Mouse (Mus musculus) lung, embryonic 16.5 days (tissue): ENCODE data around the gene Ucp2. TPM values are rescaled to one million over a fixed set of nuclear protein-coding genes. Genes with fewer than 3 reads are reported as not detected.

Experiments
- ATAC-seq: fragments of 200-750 bp; cut with Nextera tagmentation; 2 replicates; pipeline ENCODE4 v1.8.0; 2017; ENCODE audit warnings: low read depth, mild to moderate bottlenecking, moderate library complexity
- H3K27ac ChIP-seq: fragments of 300-500 bp; sonication (generic); 2 replicates; pipeline ENCODE4 v1.5.1; 2014; ENCODE audit warnings: mild to moderate bottlenecking, control low read depth, low read length
- H3K27me3 ChIP-seq: fragments of 300-500 bp; sonication (generic); 2 replicates; pipeline ENCODE4 v1.6.1; 2014; ENCODE audit warnings: low read depth, low read length, mixed read lengths; ENCODE audit not compliant: control insufficient read depth, insufficient read depth
- H3K36me3 ChIP-seq: fragments of 300-500 bp; sonication (generic); 2 replicates; pipeline ENCODE4 v1.6.1; 2014; ENCODE audit warnings: low read length; ENCODE audit not compliant: control insufficient read depth, insufficient read depth
- H3K4me1 ChIP-seq: fragments of 300-500 bp; sonication (generic); replicated peaks from 2 replicates; pipeline ENCODE4 v1.6.1; 2014; ENCODE audit warnings: low read length, mixed read lengths; ENCODE audit not compliant: control insufficient read depth, insufficient read depth
- H3K4me2 ChIP-seq: fragments of 300-500 bp; sonication (generic); 2 replicates; pipeline ENCODE4 v1.6.1; 2014; ENCODE audit warnings: low read depth, low read length, control low read depth
- H3K4me3 ChIP-seq: fragments of 300-500 bp; sonication (generic); 2 replicates; pipeline ENCODE4 v1.5.1; 2014; ENCODE audit warnings: mild to moderate bottlenecking, low read length, control low read depth
- H3K9ac ChIP-seq: fragments of 300-500 bp; sonication (generic); 2 replicates; pipeline ENCODE4 v1.6.1; 2014; ENCODE audit warnings: low read length, control low read depth
- H3K9me3 ChIP-seq: fragments of 300-500 bp; sonication (generic); 2 replicates; pipeline ENCODE4 v1.6.1; 2016; ENCODE audit warnings: low read length; ENCODE audit not compliant: control insufficient read depth
- WGBS: fragments of 180-500 bp; shearing (Covaris S2); extraction: QIAGEN DNeasy Blood & Tissue Kit; methylation state at CpG from one replicate; pipeline ENCODE4 v1.1.7; 2014; 5-methylcytosine and 5-hydroxymethylcytosine counted together
- polyA plus RNA-seq: library from polyadenylated mRNA; unstranded; fragments of >200 nt; fragmentation: Nextera tagmentation; extraction: Ambion mirVana; gene quantifications from 2 replicates; pipeline ENCODE4 v1.2.1, GENCODE M21; 2015

Ucp2 gene
- polyA plus RNA-seq, 1 experiment from 2014 or later = 306 TPM

GRCm38 (mm10) chr7:100506494-100506893 lies 13.4 kb downstream of the Ucp2 start:
- no peak for ATAC-seq
- Histone ChIP-seq H3K27ac (no peak overlapping the region), H3K4me3 (no peak overlapping the region), H3K4me1 (no peaks in the 10 kb centered on the region), H3K9ac (no peak overlapping the region), H3K4me2 (no peak overlapping the region), H3K9me3 (no peaks in the 10 kb centered on the region), H3K36me3 (no peaks in the 10 kb centered on the region), H3K27me3 (no peaks in the 10 kb centered on the region)
- 67% methylated on average over 4 of the region's 4 CpGs for WGBS

GRCm38 (mm10) chr7:100508670-100509069 lies 15.5 kb downstream of the Ucp2 start:
- Histone ChIP-seq H3K4me2 (no peak overlapping the region), H3K4me3 (no peak overlapping the region), H3K9ac (no peak overlapping the region), H3K27ac (no peak overlapping the region), H3K4me1 (no peaks in the 10 kb centered on the region), H3K27me3 (no peaks in the 10 kb centered on the region), H3K36me3 (no peaks in the 10 kb centered on the region), H3K9me3 (no peaks in the 10 kb centered on the region)
- 52% methylated on average over 3 of the region's 3 CpGs for WGBS
- ATAC-seq = no peak

GRCm38 (mm10) chr7:100511602-100512001 lies 18.5 kb downstream of the Ucp2 start:
- H3K4me1 ChIP-seq = no peaks in the 10 kb centered on the region

GRCm38 (mm10) chr7:100514573-100514972 lies 21.4 kb downstream of the Ucp2 start, which contains the start of gene Dnajb13:
Gene Dnajb13, minus strand, starts transcription at chr7:100514960.
- no peaks in the 10 kb centered on the region for H3K4me1 ChIP-seq
- ATAC-seq = no peak
- no peaks in the 10 kb centered on the region for H3K27me3 ChIP-seq
- no peak within 1 kb of the TSS for H3K9ac ChIP-seq
- H3K4me2 ChIP-seq = no peak within 1 kb of the TSS
- H3K36me3 ChIP-seq = no peaks in the 10 kb centered on the region
- H3K4me3 ChIP-seq = no peak within 1 kb of the TSS
- H3K27ac ChIP-seq = no peak within 1 kb of the TSS
- 50% methylated on average over 11 of the region's 11 CpGs for WGBS
- no peaks in the 10 kb centered on the region for H3K9me3 ChIP-seq

More at GRCm38 (mm10) chr7:100511602-100512001, 18.5 kb downstream of the Ucp2 start:
- Histone ChIP-seq H3K27ac (no peak overlapping the region), H3K4me3 (no peak overlapping the region), H3K27me3 (no peaks in the 10 kb centered on the region), H3K9me3 (no peaks in the 10 kb centered on the region), H3K36me3 (no peaks in the 10 kb centered on the region), H3K9ac (no peak overlapping the region), H3K4me2 (no peak overlapping the region)
- WGBS = 55% methylated on average over 8 of the region's 8 CpGs
- ATAC-seq = no peak

- no peak overlapping the region for H3K27ac ChIP-seq
Measured at GRCm38 (mm10) chr7:100520204-100520603, 27.1 kb downstream of the Ucp2 start.

GRCm38 (mm10) chr7:100520663-100521285 lies 27.6 kb downstream of the Ucp2 start:
- ATAC-seq = no peak
- Histone ChIP-seq H3K9me3 (no peaks in the 10 kb centered on the region), H3K9ac (no peak overlapping the region), H3K4me1 (no peaks in the 10 kb centered on the region), H3K4me2 (peak overlapping the region; percentile 32; the same call in 1 of the 2 replicates), H3K36me3 (no peaks in the 10 kb centered on the region), H3K4me3 (no peak overlapping the region), H3K27me3 (no peaks in the 10 kb centered on the region), H3K27ac (no peak overlapping the region)
- WGBS = 18% methylated on average over 10 of the region's 10 CpGs

More at GRCm38 (mm10) chr7:100520204-100520603, 27.1 kb downstream of the Ucp2 start:
- ATAC-seq = no peak
- H3K36me3 ChIP-seq = no peaks in the 10 kb centered on the region
- no peak overlapping the region for H3K9ac ChIP-seq
- WGBS = 42% methylated on average over 7 of the region's 7 CpGs
- no peaks in the 10 kb centered on the region for H3K4me1 ChIP-seq
- H3K4me2 ChIP-seq = no peak overlapping the region
- no peaks in the 10 kb centered on the region for H3K27me3 ChIP-seq
- H3K4me3 ChIP-seq = no peak overlapping the region
- no peaks in the 10 kb centered on the region for H3K9me3 ChIP-seq

- Histone ChIP-seq H3K27ac (no peak overlapping the region), H3K4me3 (no peak overlapping the region), H3K9ac (no peak overlapping the region), H3K4me2 (no peak overlapping the region), H3K27me3 (no peaks in the 10 kb centered on the region), H3K4me1 (no peaks in the 10 kb centered on the region), H3K36me3 (no peaks in the 10 kb centered on the region), H3K9me3 (no peaks in the 10 kb centered on the region)
- no peak for ATAC-seq
- 62% methylated on average over 3 of the region's 3 CpGs for WGBS
Measured at GRCm38 (mm10) chr7:100522222-100522621, 29.1 kb downstream of the Ucp2 start.

GRCm38 (mm10) chr7:100524669-100525068 lies 31.5 kb downstream of the Ucp2 start:
- Histone ChIP-seq H3K4me2 (no peak overlapping the region), H3K27me3 (no peaks in the 10 kb centered on the region), H3K4me1 (no peaks in the 10 kb centered on the region), H3K36me3 (no peaks in the 10 kb centered on the region), H3K9ac (no peak overlapping the region), H3K9me3 (no peaks in the 10 kb centered on the region), H3K27ac (no peak overlapping the region), H3K4me3 (no peak overlapping the region)
- 59% methylated on average over 8 of the region's 8 CpGs for WGBS
- ATAC-seq = no peak

GRCm38 (mm10) chr7:100530766-100531165 lies 37.6 kb downstream of the Ucp2 start:
- WGBS = 85% methylated on average over 5 of the region's 5 CpGs
- peaks cover 6% of the 10 kb centered on the region for H3K4me1 ChIP-seq
- H3K9me3 ChIP-seq = no peaks in the 10 kb centered on the region
- H3K27me3 ChIP-seq = no peaks in the 10 kb centered on the region
- no peak overlapping the region for H3K4me2 ChIP-seq
- no peak for ATAC-seq
- no peak overlapping the region for H3K27ac ChIP-seq
- no peak overlapping the region for H3K4me3 ChIP-seq
- H3K9ac ChIP-seq = no peak overlapping the region
- no peaks in the 10 kb centered on the region for H3K36me3 ChIP-seq
